Mouse (Mus musculus) neural tube, embryonic 15.5 days (tissue): ENCODE results near the gene Olfr345. TPM values are rescaled to one million over a fixed set of nuclear protein-coding genes. Genes with fewer than 3 reads are reported as not detected.

Experiments
- ATAC-seq: fragments of 200-750 bp; cut with Nextera tagmentation; 2 replicates; pipeline ENCODE4 v1.8.0; 2017; ENCODE audit warnings: mild to moderate bottlenecking, moderate TSS enrichment, moderate library complexity; ENCODE audit not compliant: low FRiP score
- H3K27ac ChIP-seq: fragments of 300-500 bp; sonication (generic); replicated peaks from 2 replicates; pipeline ENCODE4 v1.5.1; 2015; ENCODE audit warnings: mild to moderate bottlenecking, inconsistent platforms
- H3K27me3 ChIP-seq: fragments of 300-500 bp; sonication (generic); replicated peaks from 2 replicates; pipeline ENCODE4 v1.6.1; 2015; ENCODE audit warnings: inconsistent platforms
- H3K36me3 ChIP-seq: fragments of 300-500 bp; sonication (generic); 2 replicates; pipeline ENCODE4 v1.6.1; 2015; ENCODE audit warnings: inconsistent platforms
- H3K4me1 ChIP-seq: fragments of 300-500 bp; sonication (generic); 2 replicates; pipeline ENCODE4 v1.6.1; 2015; ENCODE audit warnings: inconsistent platforms
- H3K4me2 ChIP-seq: fragments of 300-500 bp; sonication (generic); 2 replicates; pipeline ENCODE4 v1.6.1; 2015; ENCODE audit warnings: inconsistent platforms, mild to moderate bottlenecking, moderate library complexity
- H3K4me3 ChIP-seq: fragments of 300-500 bp; sonication (generic); replicated peaks from 2 replicates; pipeline ENCODE4 v1.5.1; 2015; ENCODE audit warnings: mild to moderate bottlenecking, inconsistent platforms
- H3K9ac ChIP-seq: fragments of 300-500 bp; sonication (generic); replicated peaks from 2 replicates; pipeline ENCODE4 v1.6.1; 2015; ENCODE audit warnings: mild to moderate bottlenecking, inconsistent platforms
- H3K9me3 ChIP-seq: fragments of 300-500 bp; sonication (generic); replicated peaks from 2 replicates; pipeline ENCODE4 v1.6.1; 2016; ENCODE audit warnings: inconsistent platforms
- WGBS: fragments of 180-500 bp; shearing (Covaris S2); methylation state at CpG from one replicate; pipeline ENCODE4 v1.1.7; 2015; ENCODE audit warnings: mixed read lengths; 5-methylcytosine and 5-hydroxymethylcytosine counted together
- polyA plus RNA-seq: library from polyadenylated mRNA; unstranded; fragments of >200 nt; fragmentation: Nextera tagmentation; extraction: Ambion mirVana; gene quantifications from 2 replicates; pipeline ENCODE4 v1.2.1, GENCODE M21; 2015

Gene Olfr345
- not detected in 2 replicates for polyA plus RNA-seq

GRCm38 (mm10) chr2:36639741-36640140 lies at the start of gene Olfr345:
Olfr345 (plus strand) TSS chr2:36640041.
- Histone ChIP-seq H3K4me2 (no peak within 1 kb of the TSS), H3K27ac (no peak within 1 kb of the TSS), H3K4me1 (no peaks in the 10 kb centered on the region), H3K27me3 (no peaks in the 10 kb centered on the region), H3K9ac (no peak within 1 kb of the TSS), H3K4me3 (no peak within 1 kb of the TSS), H3K36me3 (no peaks in the 10 kb centered on the region), H3K9me3 (peaks cover 16% of the 10 kb centered on the region; the same call in 1 of the 2 replicates)
- no peak for ATAC-seq
- WGBS, result 70% methylated on average over 1 of the region's 1 CpGs

DNA sequence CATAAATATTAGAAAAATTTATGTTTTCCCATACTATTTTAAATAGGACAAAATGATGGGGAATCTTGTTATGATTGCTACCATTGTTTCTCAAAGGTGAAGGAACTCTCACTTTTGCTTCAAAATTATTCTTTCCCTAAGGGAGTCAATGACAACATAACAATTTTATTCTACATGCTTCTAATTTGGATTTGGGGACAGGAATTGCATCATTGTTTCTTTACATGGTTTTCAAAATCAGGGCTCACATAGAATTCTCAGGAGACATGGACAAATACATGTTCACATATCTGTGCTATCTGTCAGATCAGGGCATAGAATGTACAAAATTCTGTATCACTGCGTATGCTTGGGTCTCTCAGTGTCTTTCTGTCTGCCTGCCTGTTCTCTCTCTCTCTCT lies 45.6 kb downstream of the Olfr345 start, which contains the start of gene Olfr346:
Gene Olfr346 (plus strand): TSS at position 301 of the 400 bp plus-strand sequence.
- Histone ChIP-seq H3K36me3 (no peaks in the 10 kb centered on the region), H3K27ac (no peak within 1 kb of the TSS), H3K4me3 (no peak within 1 kb of the TSS), H3K9me3 (peaks cover 10% of the 10 kb centered on the region; the same call in 1 of the 2 replicates), H3K4me1 (no peaks in the 10 kb centered on the region), H3K4me2 (no peak within 1 kb of the TSS), H3K27me3 (no peaks in the 10 kb centered on the region), H3K9ac (no peak within 1 kb of the TSS)
- 90% methylated on average over 1 of the region's 1 CpGs for WGBS
- ATAC-seq, result no peak

Other genes with a start within 250 kb of the Olfr345 start
- not detected in 2 replicates for gene Olfr339, start 221.1 kb upstream of the Olfr345 start, polyA plus RNA-seq
- not detected in 2 replicates for gene Olfr340, start 187.5 kb upstream of the Olfr345 start, polyA plus RNA-seq
- gene Olfr341, start 157.6 kb upstream of the Olfr345 start, polyA plus RNA-seq, result not detected in 2 replicates
- gene Olfr342, start 115.0 kb upstream of the Olfr345 start, polyA plus RNA-seq, result not detected in 2 replicates
- not detected in 2 replicates for gene Olfr344, start 73.4 kb upstream of the Olfr345 start, polyA plus RNA-seq
- not detected in 2 replicates for gene Olfr346, start 45.7 kb downstream of the Olfr345 start, polyA plus RNA-seq
- gene Olfr347, start 91.9 kb downstream of the Olfr345 start, polyA plus RNA-seq, result not detected in 2 replicates
- gene Olfr348, start 144.2 kb downstream of the Olfr345 start, polyA plus RNA-seq, result not detected in 2 replicates
- not detected in 2 replicates for gene Olfr50, start 150.5 kb downstream of the Olfr345 start, polyA plus RNA-seq
- not detected in 2 replicates for gene Olfr3, start 177.0 kb downstream of the Olfr345 start, polyA plus RNA-seq
- gene Olfr350, start 206.3 kb downstream of the Olfr345 start, polyA plus RNA-seq, result not detected in 2 replicates
- gene Olfr351, start 222.6 kb downstream of the Olfr345 start, polyA plus RNA-seq, result not detected in 2 replicates
- not detected in 2 replicates for gene Olfr352, start 228.4 kb downstream of the Olfr345 start, polyA plus RNA-seq